Mouse (Mus musculus) hindbrain, embryonic 15.5 days (tissue): ENCODE data around the gene Ankrd52. TPM values are rescaled to one million over a fixed set of nuclear protein-coding genes. Genes with fewer than 3 reads are reported as not detected.
A peak's percentile ranks its signal among the peaks of the same experiment; 100 is the strongest.

Experiments
- ATAC-seq: fragments of 200-750 bp; cut with Nextera tagmentation; 2 replicates; pipeline ENCODE4 v1.8.0; 2017; ENCODE audit warnings: low read depth, moderate number of reproducible peaks, moderate TSS enrichment; ENCODE audit not compliant: low FRiP score
- H3K27ac ChIP-seq: fragments of 300-500 bp; sonication (generic); replicated peaks from 2 replicates; pipeline ENCODE4 v1.5.1; 2015; ENCODE audit warnings: mild to moderate bottlenecking, inconsistent platforms
- H3K27me3 ChIP-seq: fragments of 300-500 bp; sonication (generic); 2 replicates; pipeline ENCODE4 v1.6.1; 2015; ENCODE audit warnings: control low read depth, inconsistent platforms
- H3K36me3 ChIP-seq: fragments of 300-500 bp; sonication (generic); 2 replicates; pipeline ENCODE4 v1.6.1; 2015; ENCODE audit warnings: control low read depth, inconsistent platforms
- H3K4me1 ChIP-seq: fragments of 300-500 bp; sonication (generic); replicated peaks from 2 replicates; pipeline ENCODE4 v1.6.1; 2015; ENCODE audit warnings: control low read depth, inconsistent platforms
- H3K4me2 ChIP-seq: fragments of 300-500 bp; sonication (generic); 2 replicates; pipeline ENCODE4 v1.6.1; 2015; ENCODE audit warnings: moderate library complexity, mild to moderate bottlenecking, inconsistent platforms
- H3K4me3 ChIP-seq: fragments of 300-500 bp; sonication (generic); 2 replicates; pipeline ENCODE4 v1.5.1; 2015; ENCODE audit warnings: mild to moderate bottlenecking, inconsistent platforms
- H3K9ac ChIP-seq: fragments of 300-500 bp; sonication (generic); 2 replicates; pipeline ENCODE4 v1.6.1; 2015; ENCODE audit warnings: inconsistent platforms
- H3K9me3 ChIP-seq: fragments of 300-500 bp; sonication (generic); 2 replicates; pipeline ENCODE4 v1.6.1; 2016; ENCODE audit warnings: control low read depth, inconsistent platforms
- whole genome bisulfite sequencing: fragments of 180-500 bp; shearing (Covaris S2); methylation state at CpG from one replicate; pipeline ENCODE4 v1.1.7; 2015; 5-methylcytosine and 5-hydroxymethylcytosine counted together
- polyA plus RNA-seq: library from polyadenylated mRNA; unstranded; fragments of >200 nt; fragmentation: Nextera tagmentation; extraction: Ambion mirVana; gene quantifications from 2 replicates; pipeline ENCODE4 v1.2.1, GENCODE M21; 2015

Gene Ankrd52
- polyA plus RNA-seq, 1 experiment from 2014 or later: 10.9 TPM

GRCm38 (mm10) chr10:128389570-128389969 lies 12.7 kb downstream of the Ankrd52 start:
- Histone ChIP-seq H3K36me3 (peaks cover 85% of the 10 kb centered on the region), H3K9ac (no peak overlapping the region), H3K4me2 (no peak overlapping the region), H3K9me3 (no peaks in the 10 kb centered on the region), H3K27ac (no peak overlapping the region), H3K4me3 (no peak overlapping the region), H3K27me3 (no peaks in the 10 kb centered on the region), H3K4me1 (no peaks in the 10 kb centered on the region)
- WGBS: 93% methylated on average over 6 of the region's 6 CpGs
- no peak for ATAC-seq

GRCm38 (mm10) chr10:128390366-128390765 lies 13.5 kb downstream of the Ankrd52 start:
- Histone ChIP-seq H3K9me3 (no peaks in the 10 kb centered on the region), H3K4me3 (no peak overlapping the region), H3K36me3 (peaks cover 78% of the 10 kb centered on the region), H3K9ac (no peak overlapping the region), H3K4me2 (no peak overlapping the region), H3K4me1 (no peaks in the 10 kb centered on the region), H3K27me3 (no peaks in the 10 kb centered on the region), H3K27ac (no peak overlapping the region)
- WGBS: 84% methylated on average over 12 of the region's 12 CpGs
- ATAC-seq: no peak

- no peak for ATAC-seq
- 78% methylated on average over 6 of the region's 6 CpGs for WGBS
- Histone ChIP-seq H3K36me3 (peaks cover 66% of the 10 kb centered on the region), H3K4me3 (no peak overlapping the region), H3K4me1 (no peaks in the 10 kb centered on the region), H3K9me3 (no peaks in the 10 kb centered on the region), H3K27me3 (no peaks in the 10 kb centered on the region), H3K4me2 (no peak overlapping the region), H3K27ac (no peak overlapping the region), H3K9ac (no peak overlapping the region)
These were observed 14.9 kb downstream of the Ankrd52 start for GRCm38 (mm10) chr10:128391850-128392249.

GRCm38 (mm10) chr10:128396017-128396673 lies 19.2 kb downstream of the Ankrd52 start:
- Histone ChIP-seq H3K4me2 (no peak overlapping the region), H3K36me3 (peaks cover 24% of the 10 kb centered on the region), H3K4me1 (no peaks in the 10 kb centered on the region), H3K27ac (no peak overlapping the region), H3K9ac (no peak overlapping the region), H3K9me3 (no peaks in the 10 kb centered on the region), H3K27me3 (no peaks in the 10 kb centered on the region), H3K4me3 (no peak overlapping the region)
- 70% methylated on average over 11 of the region's 11 CpGs for WGBS
- ATAC-seq: no peak

- Histone ChIP-seq H3K4me1 (no peaks in the 10 kb centered on the region), H3K27me3 (no peaks in the 10 kb centered on the region), H3K4me3 (no peak overlapping the region), H3K36me3 (peaks cover 18% of the 10 kb centered on the region), H3K27ac (no peak overlapping the region), H3K9me3 (no peaks in the 10 kb centered on the region), H3K4me2 (no peak overlapping the region), H3K9ac (no peak overlapping the region)
- WGBS: 72% methylated on average over 10 of the region's 10 CpGs
- no peak for ATAC-seq
These were observed 19.9 kb downstream of the Ankrd52 start for GRCm38 (mm10) chr10:128396716-128397264.

- H3K9ac ChIP-seq: no peak overlapping the region
- no peak overlapping the region for H3K4me2 ChIP-seq
- no peaks in the 10 kb centered on the region for H3K9me3 ChIP-seq
- WGBS: 56% methylated on average over 7 of the region's 7 CpGs
- no peaks in the 10 kb centered on the region for H3K27me3 ChIP-seq
- H3K4me3 ChIP-seq: no peak overlapping the region
- H3K27ac ChIP-seq: no peak overlapping the region
- ATAC-seq: 0 out of 2 replicates have a peak, but pooled peaks have one; percentile 21
- peaks cover 11% of the 10 kb centered on the region for H3K36me3 ChIP-seq
- no peaks in the 10 kb centered on the region for H3K4me1 ChIP-seq
These were observed 20.6 kb downstream of the Ankrd52 start for GRCm38 (mm10) chr10:128397466-128397865.

GRCm38 (mm10) chr10:128400338-128400737 lies 23.4 kb downstream of the Ankrd52 start:
- no peak for ATAC-seq
- WGBS: 49% methylated on average over 5 of the region's 5 CpGs

GRCm38 (mm10) chr10:128401056-128401455 lies 24.1 kb downstream of the Ankrd52 start, which contains the start of gene Slc39a5:
TSS of gene Slc39a5 (minus strand) at chr10:128401229.
- Histone ChIP-seq H3K36me3 (peaks cover 9% of the 10 kb centered on the region; the same call in 1 of the 2 replicates), H3K9me3 (no peaks in the 10 kb centered on the region), H3K4me2 (no peak within 1 kb of the TSS), H3K4me1 (no peaks in the 10 kb centered on the region), H3K27ac (no peak within 1 kb of the TSS), H3K27me3 (no peaks in the 10 kb centered on the region), H3K9ac (no peak within 1 kb of the TSS), H3K4me3 (no peak within 1 kb of the TSS)
- ATAC-seq: no peak
- 19% methylated on average over 2 of the region's 2 CpGs for WGBS

More at GRCm38 (mm10) chr10:128400338-128400737, 23.4 kb downstream of the Ankrd52 start:
- H3K4me1 ChIP-seq: no peaks in the 10 kb centered on the region
- H3K27me3 ChIP-seq: no peaks in the 10 kb centered on the region
- H3K9me3 ChIP-seq: no peaks in the 10 kb centered on the region
- 0 out of 2 replicates have a peak, but pooled peaks cover 3% of the 10 kb centered on the region for H3K36me3 ChIP-seq
- H3K27ac ChIP-seq: no peak overlapping the region
- H3K4me2 ChIP-seq: no peak overlapping the region
- H3K4me3 ChIP-seq: no peak overlapping the region
- no peak overlapping the region for H3K9ac ChIP-seq

GRCm38 (mm10) chr10:128401638-128402037 lies 24.7 kb downstream of the Ankrd52 start:
- H3K9me3 ChIP-seq: no peaks in the 10 kb centered on the region
- no peak overlapping the region for H3K4me2 ChIP-seq
- peaks cover 11% of the 10 kb centered on the region; the same call in 1 of the 2 replicates for H3K36me3 ChIP-seq
- H3K27ac ChIP-seq: no peak overlapping the region
- no peak for ATAC-seq
- H3K27me3 ChIP-seq: no peaks in the 10 kb centered on the region
- WGBS: 87% methylated on average over 9 of the region's 9 CpGs
- no peak overlapping the region for H3K4me3 ChIP-seq
- no peaks in the 10 kb centered on the region for H3K4me1 ChIP-seq
- no peak overlapping the region for H3K9ac ChIP-seq

- ATAC-seq: no peak
- WGBS: 81% methylated on average over 7 of the region's 7 CpGs
- H3K27ac ChIP-seq: no peak overlapping the region
- H3K9ac ChIP-seq: no peak overlapping the region
- no peak overlapping the region for H3K4me2 ChIP-seq
- H3K9me3 ChIP-seq: no peaks in the 10 kb centered on the region
- H3K4me1 ChIP-seq: peaks cover 13% of the 10 kb centered on the region
- peaks cover 14% of the 10 kb centered on the region for H3K36me3 ChIP-seq
- H3K4me3 ChIP-seq: no peak overlapping the region
- no peaks in the 10 kb centered on the region for H3K27me3 ChIP-seq
These were observed 27.0 kb downstream of the Ankrd52 start for GRCm38 (mm10) chr10:128403931-128404330.

GRCm38 (mm10) chr10:128408591-128409535 lies 31.9 kb downstream of the Ankrd52 start:
- Histone ChIP-seq H3K4me3 (peak overlapping the region; percentile 92), H3K9me3 (no peaks in the 10 kb centered on the region), H3K4me2 (peak overlapping the region; percentile 95), H3K27ac (peak overlapping the region; percentile 92), H3K4me1 (peaks cover 44% of the 10 kb centered on the region), H3K36me3 (peaks cover 14% of the 10 kb centered on the region), H3K27me3 (no peaks in the 10 kb centered on the region), H3K9ac (peak overlapping the region; percentile 73)
- peak; percentile 6; the same call in 1 of the 2 replicates for ATAC-seq
- WGBS: 18% methylated on average over 35 of the region's 35 CpGs
